Mouse (Mus musculus): ENCODE results near the gene Srp14. TPM values are rescaled to one million over a fixed set of nuclear protein-coding genes. Genes with fewer than 3 reads are reported as not detected.

Gene Srp14
- 91.1 and 96.9 TPM in 2 replicates for polyA plus RNA-seq (2015; fragmentation: Nextera tagmentation; extraction: Ambion mirVana)

GRCm38 (mm10) chr2:118479550-118479909 lies at the start of gene Srp14:
Gene Srp14, minus strand, starts transcription at chr2:118479711.
- Histone ChIP-seq H3K4me1 (replicated peaks) (peaks cover 38% of the 10 kb centered on the region), H3K9ac (peak within 1 kb of the TSS; percentile 97), H3K27me3 (no peaks in the 10 kb centered on the region), H3K4me3 (replicated peaks) (peak within 1 kb of the TSS; percentile 95), H3K36me3 (replicated peaks) (peaks cover 27% of the 10 kb centered on the region), H3K27ac (replicated peaks) (peak within 1 kb of the TSS; percentile 91), H3K9me3 (replicated peaks) (no peaks in the 10 kb centered on the region), H3K4me2 (peak within 1 kb of the TSS; percentile 81)
- ATAC-seq (ENCODE audit: insufficient read depth): peak; percentile 92
- WGBS (ENCODE audit: insufficient replicate concordance): 0% methylated on average over 35 of the region's 35 CpGs

GRCm38 (mm10) chr2:118526545-118526944 lies 47.0 kb upstream of the Srp14 start:
- peaks cover 18% of the 10 kb centered on the region for H3K4me1 ChIP-seq (replicated peaks)
- H3K9ac ChIP-seq: no peak overlapping the region
- WGBS (ENCODE audit: insufficient replicate concordance): 67% methylated on average over 5 of the region's 5 CpGs
- ATAC-seq (ENCODE audit: insufficient read depth): no peak
- H3K4me2 ChIP-seq: no peak overlapping the region
- H3K27me3 ChIP-seq: no peaks in the 10 kb centered on the region
- H3K36me3 ChIP-seq (replicated peaks): no peaks in the 10 kb centered on the region
- H3K27ac ChIP-seq (replicated peaks): no peak overlapping the region
- H3K4me3 ChIP-seq (replicated peaks): no peak overlapping the region
- H3K9me3 ChIP-seq (replicated peaks): no peaks in the 10 kb centered on the region

- WGBS (ENCODE audit: insufficient replicate concordance): 60% methylated on average over 3 of the region's 3 CpGs
- ATAC-seq (ENCODE audit: insufficient read depth): no peak
- H3K9ac ChIP-seq: no peak overlapping the region
- H3K4me1 ChIP-seq (replicated peaks): peaks cover 26% of the 10 kb centered on the region
- no peak overlapping the region for H3K4me3 ChIP-seq (replicated peaks)
- no peaks in the 10 kb centered on the region for H3K36me3 ChIP-seq (replicated peaks)
- no peaks in the 10 kb centered on the region for H3K27me3 ChIP-seq
- H3K4me2 ChIP-seq: no peak overlapping the region
- H3K27ac ChIP-seq (replicated peaks): no peak overlapping the region
- H3K9me3 ChIP-seq (replicated peaks): no peaks in the 10 kb centered on the region
Observed at GRCm38 (mm10) chr2:118524811-118525210, 45.3 kb upstream of the Srp14 start.

GRCm38 (mm10) chr2:118523163-118523730 lies 43.7 kb upstream of the Srp14 start:
- Histone ChIP-seq H3K9me3 (replicated peaks) (no peaks in the 10 kb centered on the region), H3K4me2 (no peak overlapping the region), H3K4me3 (replicated peaks) (no peak overlapping the region), H3K4me1 (replicated peaks) (peaks cover 25% of the 10 kb centered on the region), H3K27ac (replicated peaks) (no peak overlapping the region), H3K36me3 (replicated peaks) (no peaks in the 10 kb centered on the region), H3K9ac (no peak overlapping the region), H3K27me3 (no peaks in the 10 kb centered on the region)
- no peak for ATAC-seq (ENCODE audit: insufficient read depth)
- 35% methylated on average over 5 of the region's 5 CpGs for WGBS (ENCODE audit: insufficient replicate concordance)

GRCm38 (mm10) chr2:118522265-118522664 lies 42.8 kb upstream of the Srp14 start:
- Histone ChIP-seq H3K36me3 (replicated peaks) (no peaks in the 10 kb centered on the region), H3K9ac (no peak overlapping the region), H3K27me3 (no peaks in the 10 kb centered on the region), H3K9me3 (replicated peaks) (no peaks in the 10 kb centered on the region), H3K4me2 (no peak overlapping the region), H3K27ac (replicated peaks) (peak overlapping the region; percentile 41; the same call in 1 of the 2 replicates), H3K4me1 (replicated peaks) (peaks cover 25% of the 10 kb centered on the region), H3K4me3 (replicated peaks) (no peak overlapping the region)
- ATAC-seq (ENCODE audit: insufficient read depth): 0 out of 2 replicates have a peak, but pooled peaks have one; percentile 47
- WGBS (ENCODE audit: insufficient replicate concordance): 1% methylated on average over 2 of the region's 2 CpGs

GRCm38 (mm10) chr2:118520042-118520933 lies 40.8 kb upstream of the Srp14 start:
- H3K4me2 ChIP-seq: no peak overlapping the region
- H3K9me3 ChIP-seq (replicated peaks): no peaks in the 10 kb centered on the region
- no peaks in the 10 kb centered on the region for H3K36me3 ChIP-seq (replicated peaks)
- H3K27me3 ChIP-seq: no peaks in the 10 kb centered on the region
- WGBS (ENCODE audit: insufficient replicate concordance): 25% methylated on average over 9 of the region's 9 CpGs
- H3K27ac ChIP-seq (replicated peaks): peak overlapping the region; percentile 7; the same call in 1 of the 2 replicates
- peak; percentile 70 for ATAC-seq (ENCODE audit: insufficient read depth)
- H3K9ac ChIP-seq: no peak overlapping the region
- no peak overlapping the region for H3K4me3 ChIP-seq (replicated peaks)
- peaks cover 25% of the 10 kb centered on the region for H3K4me1 ChIP-seq (replicated peaks)

GRCm38 (mm10) chr2:118512418-118513377 lies 33.2 kb upstream of the Srp14 start:
- ATAC-seq (ENCODE audit: insufficient read depth): no peak
- no peaks in the 10 kb centered on the region for H3K9me3 ChIP-seq (replicated peaks)
- no peak overlapping the region for H3K4me2 ChIP-seq
- H3K27ac ChIP-seq (replicated peaks): no peak overlapping the region
- H3K4me1 ChIP-seq (replicated peaks): 0 out of 2 replicates have a peak, but pooled peaks cover 8% of the 10 kb centered on the region
- no peak overlapping the region for H3K9ac ChIP-seq
- no peak overlapping the region for H3K4me3 ChIP-seq (replicated peaks)
- H3K36me3 ChIP-seq (replicated peaks): no peaks in the 10 kb centered on the region
- WGBS (ENCODE audit: insufficient replicate concordance): 60% methylated on average over 16 of the region's 16 CpGs
- H3K27me3 ChIP-seq: no peaks in the 10 kb centered on the region

- 30% methylated on average over 11 of the region's 11 CpGs for WGBS (ENCODE audit: insufficient replicate concordance)
- no peaks in the 10 kb centered on the region for H3K36me3 ChIP-seq (replicated peaks)
- no peak overlapping the region for H3K27ac ChIP-seq (replicated peaks)
- no peaks in the 10 kb centered on the region for H3K27me3 ChIP-seq
- H3K9me3 ChIP-seq (replicated peaks): no peaks in the 10 kb centered on the region
- no peak overlapping the region for H3K4me2 ChIP-seq
- 0 out of 2 replicates have a peak, but pooled peaks cover 8% of the 10 kb centered on the region for H3K4me1 ChIP-seq (replicated peaks)
- no peak overlapping the region for H3K4me3 ChIP-seq (replicated peaks)
- no peak overlapping the region for H3K9ac ChIP-seq
- no peak for ATAC-seq (ENCODE audit: insufficient read depth)
Observed at GRCm38 (mm10) chr2:118511779-118512417, 32.4 kb upstream of the Srp14 start.

GRCm38 (mm10) chr2:118510447-118511310 lies 31.2 kb upstream of the Srp14 start:
- no peaks in the 10 kb centered on the region for H3K27me3 ChIP-seq
- WGBS (ENCODE audit: insufficient replicate concordance): 69% methylated on average over 29 of the region's 29 CpGs
- H3K36me3 ChIP-seq (replicated peaks): no peaks in the 10 kb centered on the region
- 0 out of 2 replicates have a peak, but pooled peaks cover 8% of the 10 kb centered on the region for H3K4me1 ChIP-seq (replicated peaks)
- H3K4me2 ChIP-seq: no peak overlapping the region
- H3K27ac ChIP-seq (replicated peaks): no peak overlapping the region
- H3K9me3 ChIP-seq (replicated peaks): no peaks in the 10 kb centered on the region
- no peak for ATAC-seq (ENCODE audit: insufficient read depth)
- no peak overlapping the region for H3K4me3 ChIP-seq (replicated peaks)
- H3K9ac ChIP-seq: no peak overlapping the region

Measured in liver, embryonic 15.5 days (tissue).